Mouse (Mus musculus): ENCODE measurements at regions not wholly inside any gene's neighbourhood (a gene's known extent, or its start where the extent isn't known, plus 50 kb on each side); places are given as distances from the start of the nearest gene placed in this dataset.

- no peaks in the 10 kb centered on the region for H3K79me2 ChIP-seq (ENCODE audit: control insufficient read depth, insufficient read depth)
- TF ChIP-seq FOSL1 (IDR thresholded peaks at IDR 0.05; ENCODE audit: insufficient read depth, low read length, poor library complexity, severe bottlenecking) (no peak), CTCF (IDR thresholded peaks at IDR 0.05; ENCODE audit: control insufficient read depth, insufficient read depth, insufficient read length) (no peak), MYOD1 (IDR thresholded peaks at IDR 0.05; ENCODE audit: control insufficient read depth, insufficient read length, low read depth) (no peak), USF1 (IDR thresholded peaks at IDR 0.05; ENCODE audit: low read depth) (no peak), MYOG (IDR thresholded peaks at IDR 0.05; ENCODE audit: control insufficient read depth, extremely low read depth, insufficient read length) (no peak), CEBPB (IDR thresholded peaks at IDR 0.05; ENCODE audit: low read depth) (no peak), MAX (IDR thresholded peaks at IDR 0.05) (no peak)
Measured at GRCm38 (mm10) chr19:32950794-32951193, 193.5 kb downstream of the Pten start.

GRCm38 (mm10) chr19:32952425-32952824 is 195.1 kb downstream of the Pten start:
- no peak for TF ChIP-seq CEBPB (IDR thresholded peaks at IDR 0.05; ENCODE audit: low read depth)
- TF ChIP-seq MYOG (IDR thresholded peaks at IDR 0.05; ENCODE audit: control insufficient read depth, extremely low read depth, insufficient read length) = no peak
- TF ChIP-seq MYOD1 (IDR thresholded peaks at IDR 0.05; ENCODE audit: control insufficient read depth, insufficient read length, low read depth) = no peak
- no peak for TF ChIP-seq FOSL1 (IDR thresholded peaks at IDR 0.05; ENCODE audit: insufficient read depth, low read length, poor library complexity, severe bottlenecking)
- TF ChIP-seq CTCF (IDR thresholded peaks at IDR 0.05; ENCODE audit: control insufficient read depth, insufficient read depth, insufficient read length) = no peak
- TF ChIP-seq USF1 (IDR thresholded peaks at IDR 0.05; ENCODE audit: low read depth) = no peak
- TF ChIP-seq MAX (IDR thresholded peaks at IDR 0.05) = no peak
- Histone ChIP-seq H3K4me3 (ENCODE audit: insufficient read depth, poor library complexity, severe bottlenecking) (no peak overlapping the region), H3K79me3 (ENCODE audit: low read depth) (no peaks in the 10 kb centered on the region), H3K36me3 (ENCODE audit: control insufficient read depth, insufficient read depth) (no peaks in the 10 kb centered on the region), H3ac (ENCODE audit: control insufficient read depth, insufficient read length, low read depth) (no peak overlapping the region), H3K79me2 (ENCODE audit: control insufficient read depth, insufficient read depth) (no peaks in the 10 kb centered on the region), H3K27me3 (ENCODE audit: control insufficient read depth, insufficient read depth, insufficient read length) (no peaks in the 10 kb centered on the region)

More at GRCm38 (mm10) chr19:32950794-32951193, 193.5 kb downstream of the Pten start:
- H3K27me3 ChIP-seq (ENCODE audit: control insufficient read depth, insufficient read depth, insufficient read length) = no peaks in the 10 kb centered on the region
- H3ac ChIP-seq (ENCODE audit: control insufficient read depth, insufficient read length, low read depth) = no peak overlapping the region
- H3K36me3 ChIP-seq (ENCODE audit: control insufficient read depth, insufficient read depth) = no peaks in the 10 kb centered on the region
- no peak overlapping the region for H3K4me3 ChIP-seq (ENCODE audit: insufficient read depth, poor library complexity, severe bottlenecking)
- no peaks in the 10 kb centered on the region for H3K79me3 ChIP-seq (ENCODE audit: low read depth)

- no peak overlapping the region for H3ac ChIP-seq (ENCODE audit: control insufficient read depth, insufficient read length, low read depth)
- H3K79me3 ChIP-seq (ENCODE audit: low read depth) = no peaks in the 10 kb centered on the region
- no peaks in the 10 kb centered on the region for H3K36me3 ChIP-seq (ENCODE audit: control insufficient read depth, insufficient read depth)
- H3K79me2 ChIP-seq (ENCODE audit: control insufficient read depth, insufficient read depth) = no peaks in the 10 kb centered on the region
- TF ChIP-seq CEBPB (IDR thresholded peaks at IDR 0.05; ENCODE audit: low read depth) (no peak), MYOD1 (IDR thresholded peaks at IDR 0.05; ENCODE audit: control insufficient read depth, insufficient read length, low read depth) (no peak), FOSL1 (IDR thresholded peaks at IDR 0.05; ENCODE audit: insufficient read depth, low read length, poor library complexity, severe bottlenecking) (no peak), MYOG (IDR thresholded peaks at IDR 0.05; ENCODE audit: control insufficient read depth, extremely low read depth, insufficient read length) (no peak), MAX (IDR thresholded peaks at IDR 0.05) (no peak), USF1 (IDR thresholded peaks at IDR 0.05; ENCODE audit: low read depth) (no peak), CTCF (IDR thresholded peaks at IDR 0.05; ENCODE audit: control insufficient read depth, insufficient read depth, insufficient read length) (no peak)
- H3K4me3 ChIP-seq (ENCODE audit: insufficient read depth, poor library complexity, severe bottlenecking) = no peak overlapping the region
- no peaks in the 10 kb centered on the region for H3K27me3 ChIP-seq (ENCODE audit: control insufficient read depth, insufficient read depth, insufficient read length)
Measured at GRCm38 (mm10) chr19:32952928-32953687, 195.8 kb downstream of the Pten start.

GRCm38 (mm10) chr19:32954001-32954605 is 196.8 kb downstream of the Pten start:
- H3K79me3 ChIP-seq (ENCODE audit: low read depth) = no peaks in the 10 kb centered on the region
- H3ac ChIP-seq (ENCODE audit: control insufficient read depth, insufficient read length, low read depth) = no peak overlapping the region
- TF ChIP-seq MYOG (IDR thresholded peaks at IDR 0.05; ENCODE audit: control insufficient read depth, extremely low read depth, insufficient read length) = no peak
- no peak for TF ChIP-seq USF1 (IDR thresholded peaks at IDR 0.05; ENCODE audit: low read depth)
- TF ChIP-seq MAX (IDR thresholded peaks at IDR 0.05) = no peak
- TF ChIP-seq CEBPB (IDR thresholded peaks at IDR 0.05; ENCODE audit: low read depth) = no peak
- no peak for TF ChIP-seq MYOD1 (IDR thresholded peaks at IDR 0.05; ENCODE audit: control insufficient read depth, insufficient read length, low read depth)
- no peak for TF ChIP-seq FOSL1 (IDR thresholded peaks at IDR 0.05; ENCODE audit: insufficient read depth, low read length, poor library complexity, severe bottlenecking)
- no peak for TF ChIP-seq CTCF (IDR thresholded peaks at IDR 0.05; ENCODE audit: control insufficient read depth, insufficient read depth, insufficient read length)
- H3K4me3 ChIP-seq (ENCODE audit: insufficient read depth, poor library complexity, severe bottlenecking) = no peak overlapping the region
- H3K27me3 ChIP-seq (ENCODE audit: control insufficient read depth, insufficient read depth, insufficient read length) = no peaks in the 10 kb centered on the region
- H3K36me3 ChIP-seq (ENCODE audit: control insufficient read depth, insufficient read depth) = no peaks in the 10 kb centered on the region
- no peaks in the 10 kb centered on the region for H3K79me2 ChIP-seq (ENCODE audit: control insufficient read depth, insufficient read depth)

- Histone ChIP-seq H3K4me3 (ENCODE audit: insufficient read depth, poor library complexity, severe bottlenecking) (no peak overlapping the region), H3ac (ENCODE audit: control insufficient read depth, insufficient read length, low read depth) (no peak overlapping the region), H3K79me2 (ENCODE audit: control insufficient read depth, insufficient read depth) (no peaks in the 10 kb centered on the region), H3K36me3 (ENCODE audit: control insufficient read depth, insufficient read depth) (no peaks in the 10 kb centered on the region), H3K27me3 (ENCODE audit: control insufficient read depth, insufficient read depth, insufficient read length) (no peaks in the 10 kb centered on the region), H3K79me3 (ENCODE audit: low read depth) (no peaks in the 10 kb centered on the region)
- no peak for TF ChIP-seq USF1 (IDR thresholded peaks at IDR 0.05; ENCODE audit: low read depth)
- TF ChIP-seq MAX (IDR thresholded peaks at IDR 0.05) = no peak
- no peak for TF ChIP-seq CTCF (IDR thresholded peaks at IDR 0.05; ENCODE audit: control insufficient read depth, insufficient read depth, insufficient read length)
- TF ChIP-seq MYOD1 (IDR thresholded peaks at IDR 0.05; ENCODE audit: control insufficient read depth, insufficient read length, low read depth) = no peak
- TF ChIP-seq MYOG (IDR thresholded peaks at IDR 0.05; ENCODE audit: control insufficient read depth, extremely low read depth, insufficient read length) = no peak
- TF ChIP-seq FOSL1 (IDR thresholded peaks at IDR 0.05; ENCODE audit: insufficient read depth, low read length, poor library complexity, severe bottlenecking) = no peak
- no peak for TF ChIP-seq CEBPB (IDR thresholded peaks at IDR 0.05; ENCODE audit: low read depth)
Measured at GRCm38 (mm10) chr19:32954942-32955341, 197.6 kb downstream of the Pten start.
